Mouse (Mus musculus) limb, embryonic 13.5 days (tissue): ENCODE results near the gene Vegfa. TPM values are rescaled to one million over a fixed set of nuclear protein-coding genes. Genes with fewer than 3 reads are reported as not detected.

ENCODE experiments used
- ATAC-seq: fragments of 200-750 bp; cut with Nextera tagmentation; 2 replicates; pipeline ENCODE4 v1.8.0; 2017; ENCODE audit warnings: low read depth, moderate number of reproducible peaks, moderate TSS enrichment; ENCODE audit not compliant: low FRiP score
- H3K27ac ChIP-seq: fragments of 300-500 bp; sonication (generic); 2 replicates; pipeline ENCODE4 v1.5.1; 2015; ENCODE audit warnings: inconsistent platforms, mild to moderate bottlenecking, moderate library complexity
- H3K27me3 ChIP-seq: fragments of 300-500 bp; sonication (generic); 2 replicates; pipeline ENCODE4 v1.6.1; 2015; ENCODE audit warnings: mild to moderate bottlenecking, inconsistent platforms
- H3K36me3 ChIP-seq: fragments of 300-500 bp; sonication (generic); 2 replicates; pipeline ENCODE4 v1.6.1; 2015; ENCODE audit warnings: inconsistent platforms, mild to moderate bottlenecking, moderate library complexity
- H3K4me1 ChIP-seq: fragments of 300-500 bp; sonication (generic); 2 replicates; pipeline ENCODE4 v1.6.1; 2015; ENCODE audit warnings: inconsistent platforms
- H3K4me2 ChIP-seq: fragments of 300-500 bp; sonication (generic); replicated peaks from 2 replicates; pipeline ENCODE4 v1.6.1; 2015; ENCODE audit warnings: inconsistent platforms, mild to moderate bottlenecking, moderate library complexity
- H3K4me3 ChIP-seq: fragments of 300-500 bp; sonication (generic); 2 replicates; pipeline ENCODE4 v1.5.1; 2015; ENCODE audit warnings: moderate library complexity, mild to moderate bottlenecking, inconsistent platforms
- H3K9ac ChIP-seq: fragments of 300-500 bp; sonication (generic); 2 replicates; pipeline ENCODE4 v1.6.1; 2015; ENCODE audit warnings: mild to moderate bottlenecking, inconsistent platforms
- H3K9me3 ChIP-seq: fragments of 300-500 bp; sonication (generic); 2 replicates; pipeline ENCODE4 v1.6.1; 2016; ENCODE audit warnings: inconsistent platforms
- WGBS: fragments of 180-500 bp; shearing (Covaris S2); methylation state at CpG from one replicate; pipeline ENCODE4 v1.1.7; 2015; 5-methylcytosine and 5-hydroxymethylcytosine counted together
- polyA plus RNA-seq: library from polyadenylated mRNA; unstranded; fragments of >200 nt; fragmentation: Nextera tagmentation; extraction: Ambion mirVana; gene quantifications from 2 replicates; pipeline ENCODE4 v1.2.1, GENCODE M21; 2015

Gene Vegfa
- polyA plus RNA-seq, 1 experiment from 2014 or later: 4.6 TPM

DNA sequence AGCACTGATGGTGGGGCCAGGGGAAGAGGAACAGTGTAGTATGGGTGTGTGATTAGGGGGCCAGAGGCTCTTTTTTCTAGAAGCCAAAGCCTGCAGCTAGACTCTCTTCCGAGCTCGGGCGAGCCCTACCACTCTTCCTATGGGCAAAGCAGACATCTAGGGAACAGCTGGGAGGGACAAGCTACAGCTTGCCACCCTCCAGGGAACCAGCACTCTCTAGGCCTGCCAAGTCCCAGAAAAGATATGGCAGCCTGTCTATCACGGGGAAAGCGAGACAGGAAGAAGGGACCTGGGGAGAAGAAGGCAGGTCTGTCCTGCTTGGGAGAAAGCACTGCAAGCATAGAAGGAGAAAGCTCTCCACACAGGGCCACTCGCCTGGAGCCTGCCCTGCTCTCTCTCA, 9.2 kb downstream of the Vegfa start:
- peaks cover 86% of the 10 kb centered on the region for H3K36me3 ChIP-seq
- no peak overlapping the region for H3K4me2 ChIP-seq
- WGBS: 85% methylated on average over 6 of the region's 6 CpGs
- peaks cover 22% of the 10 kb centered on the region for H3K4me1 ChIP-seq
- H3K27me3 ChIP-seq: no peaks in the 10 kb centered on the region
- no peak overlapping the region for H3K9ac ChIP-seq
- no peak overlapping the region for H3K27ac ChIP-seq
- no peaks in the 10 kb centered on the region for H3K9me3 ChIP-seq
- no peak for ATAC-seq
- no peak overlapping the region for H3K4me3 ChIP-seq

GRCm38 (mm10) chr17:46022427-46022826, 9.7 kb downstream of the Vegfa start:
- Histone ChIP-seq H3K9me3 (no peaks in the 10 kb centered on the region), H3K27ac (no peak overlapping the region), H3K36me3 (peaks cover 92% of the 10 kb centered on the region), H3K4me3 (no peak overlapping the region), H3K4me1 (peaks cover 17% of the 10 kb centered on the region), H3K9ac (no peak overlapping the region), H3K27me3 (no peaks in the 10 kb centered on the region), H3K4me2 (no peak overlapping the region)
- 80% methylated on average over 4 of the region's 4 CpGs for WGBS
- no peak for ATAC-seq

DNA sequence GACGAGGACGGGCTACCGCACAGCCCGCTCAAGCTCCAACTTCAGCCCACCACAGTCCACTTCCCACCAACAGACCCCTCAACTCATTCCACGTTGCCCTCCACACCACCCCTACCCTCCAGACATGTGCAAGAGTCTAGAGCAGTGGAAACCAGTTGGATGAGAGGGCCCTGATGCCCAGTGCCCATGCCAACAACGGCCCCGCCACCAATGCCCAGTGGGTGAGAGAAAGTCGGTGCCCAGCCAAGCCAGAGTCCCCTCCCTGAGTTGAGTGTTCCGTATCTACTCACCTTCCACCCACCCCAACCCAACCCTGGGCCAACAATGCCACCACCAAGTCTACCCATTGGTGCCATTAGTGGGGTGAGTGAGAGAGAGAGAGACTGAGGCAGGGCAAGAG, 10.4 kb downstream of the Vegfa start:
- H3K9me3 ChIP-seq: no peaks in the 10 kb centered on the region
- no peak overlapping the region for H3K4me2 ChIP-seq
- H3K9ac ChIP-seq: 0 out of 2 replicates have a peak overlapping the region, but pooled peaks have one; percentile 8
- H3K4me1 ChIP-seq: peaks cover 10% of the 10 kb centered on the region
- H3K4me3 ChIP-seq: no peak overlapping the region
- no peaks in the 10 kb centered on the region for H3K27me3 ChIP-seq
- peaks cover 94% of the 10 kb centered on the region for H3K36me3 ChIP-seq
- H3K27ac ChIP-seq: no peak overlapping the region
- WGBS: 96% methylated on average over 9 of the region's 9 CpGs
- no peak for ATAC-seq

GRCm38 (mm10) chr17:46021173-46021572, 11.0 kb downstream of the Vegfa start:
- no peak overlapping the region for H3K4me2 ChIP-seq
- WGBS: 90% methylated on average over 7 of the region's 7 CpGs
- no peak overlapping the region for H3K27ac ChIP-seq
- H3K36me3 ChIP-seq: peaks cover 95% of the 10 kb centered on the region
- ATAC-seq: no peak
- H3K4me3 ChIP-seq: no peak overlapping the region
- H3K9ac ChIP-seq: no peak overlapping the region
- no peaks in the 10 kb centered on the region for H3K9me3 ChIP-seq
- peaks cover 4% of the 10 kb centered on the region for H3K4me1 ChIP-seq
- H3K27me3 ChIP-seq: no peaks in the 10 kb centered on the region

GRCm38 (mm10) chr17:46020579-46020978, 11.6 kb downstream of the Vegfa start:
- H3K27me3 ChIP-seq: no peaks in the 10 kb centered on the region
- no peak overlapping the region for H3K27ac ChIP-seq
- no peak overlapping the region for H3K4me3 ChIP-seq
- ATAC-seq: no peak
- H3K9ac ChIP-seq: no peak overlapping the region
- H3K36me3 ChIP-seq: peaks cover 95% of the 10 kb centered on the region
- 66% methylated on average over 7 of the region's 7 CpGs for WGBS
- no peaks in the 10 kb centered on the region for H3K4me1 ChIP-seq
- H3K4me2 ChIP-seq: no peak overlapping the region
- H3K9me3 ChIP-seq: no peaks in the 10 kb centered on the region

DNA sequence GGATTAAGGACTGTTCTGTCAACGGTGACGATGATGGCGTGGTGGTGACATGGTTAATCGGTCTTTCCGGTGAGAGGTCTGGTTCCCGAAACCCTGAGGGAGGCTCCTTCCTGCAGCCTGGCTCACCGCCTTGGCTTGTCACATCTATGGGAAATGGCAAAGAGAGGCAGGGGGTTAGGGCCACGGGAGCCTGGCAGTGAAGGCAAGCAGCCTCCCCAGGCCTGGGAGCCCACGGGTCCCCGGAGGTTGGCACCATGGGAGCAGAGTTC, 13.5 kb downstream of the Vegfa start:
- Histone ChIP-seq H3K27ac (no peak overlapping the region), H3K9ac (no peak overlapping the region), H3K4me1 (no peaks in the 10 kb centered on the region), H3K27me3 (no peaks in the 10 kb centered on the region), H3K36me3 (peaks cover 88% of the 10 kb centered on the region), H3K4me3 (no peak overlapping the region), H3K4me2 (no peak overlapping the region), H3K9me3 (no peaks in the 10 kb centered on the region)
- 91% methylated on average over 10 of the region's 10 CpGs for whole genome bisulfite sequencing
- ATAC-seq: no peak

DNA sequence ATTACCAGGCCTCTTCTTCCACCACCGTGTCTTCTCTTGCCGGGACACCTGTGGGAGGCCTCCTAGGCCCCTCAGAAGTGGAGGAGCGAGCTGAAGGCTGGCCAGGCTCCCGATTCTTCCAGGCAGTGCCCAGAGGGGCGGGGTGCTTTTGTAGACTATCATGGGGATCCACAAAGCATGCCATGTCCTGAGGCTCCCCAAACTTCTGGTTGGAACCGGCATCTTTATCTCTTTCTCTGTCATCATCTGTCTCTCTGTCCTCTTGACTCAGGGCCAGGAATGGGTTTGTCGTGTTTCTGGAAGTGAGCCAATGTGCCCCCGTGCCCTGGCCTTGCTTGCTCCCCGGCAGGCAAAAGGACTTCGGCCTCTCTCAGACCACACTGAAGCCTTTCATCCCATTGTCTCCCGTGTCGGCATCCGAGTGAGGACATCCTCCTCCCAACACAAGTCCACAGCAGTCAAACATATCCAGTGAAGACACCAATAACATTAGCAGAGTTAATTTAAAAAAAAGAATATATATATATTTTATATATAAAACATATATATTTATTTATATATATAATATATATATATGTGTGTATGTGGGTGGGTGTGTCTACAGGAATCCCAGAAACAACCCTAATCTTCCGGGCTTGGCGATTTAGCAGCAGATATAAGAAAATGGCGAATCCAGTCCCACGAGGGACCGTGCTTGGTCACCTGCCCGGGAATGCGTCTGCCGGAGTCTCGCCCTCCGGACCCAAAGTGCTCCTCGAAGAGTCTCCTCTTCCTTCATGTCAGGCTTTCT, 14.0 kb downstream of the Vegfa start:
- Histone ChIP-seq H3K4me2 (no peak overlapping the region), H3K9ac (no peak overlapping the region), H3K9me3 (no peaks in the 10 kb centered on the region), H3K27ac (no peak overlapping the region), H3K36me3 (peaks cover 83% of the 10 kb centered on the region), H3K4me1 (no peaks in the 10 kb centered on the region), H3K4me3 (no peak overlapping the region), H3K27me3 (no peaks in the 10 kb centered on the region)
- 89% methylated on average over 24 of the region's 24 CpGs for WGBS
- ATAC-seq: no peak

GRCm38 (mm10) chr17:46016617-46017016, 15.6 kb downstream of the Vegfa start:
- no peak overlapping the region for H3K4me3 ChIP-seq
- H3K27ac ChIP-seq: no peak overlapping the region
- 92% methylated on average over 5 of the region's 5 CpGs for WGBS
- no peaks in the 10 kb centered on the region for H3K4me1 ChIP-seq
- H3K9ac ChIP-seq: no peak overlapping the region
- H3K27me3 ChIP-seq: no peaks in the 10 kb centered on the region
- H3K4me2 ChIP-seq: no peak overlapping the region
- H3K9me3 ChIP-seq: no peaks in the 10 kb centered on the region
- no peak for ATAC-seq
- peaks cover 67% of the 10 kb centered on the region for H3K36me3 ChIP-seq

DNA sequence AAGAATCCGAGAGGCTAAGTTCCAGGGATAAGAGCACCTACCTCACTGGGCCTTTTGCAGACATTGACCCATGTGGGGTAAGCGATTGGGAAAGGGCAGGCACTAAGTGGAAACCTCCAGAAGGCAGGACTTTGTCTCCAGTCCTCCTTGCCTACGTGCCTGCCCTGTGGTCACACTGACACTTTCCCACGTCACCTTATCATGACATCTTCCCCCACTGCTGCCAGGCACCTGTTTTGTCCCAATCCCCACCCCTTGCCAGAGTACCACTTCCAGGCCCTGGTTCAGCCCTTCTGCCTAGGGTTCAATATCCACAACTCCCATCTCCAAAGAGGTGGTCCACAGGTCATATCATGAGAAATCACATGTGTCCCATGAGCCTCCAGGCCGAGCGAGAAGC, 16.2 kb downstream of the Vegfa start:
- WGBS: 91% methylated on average over 6 of the region's 6 CpGs
- no peak overlapping the region for H3K4me3 ChIP-seq
- ATAC-seq: no peak
- no peak overlapping the region for H3K9ac ChIP-seq
- H3K4me2 ChIP-seq: no peak overlapping the region
- H3K27ac ChIP-seq: no peak overlapping the region
- H3K9me3 ChIP-seq: no peaks in the 10 kb centered on the region
- no peaks in the 10 kb centered on the region for H3K27me3 ChIP-seq
- H3K4me1 ChIP-seq: no peaks in the 10 kb centered on the region
- H3K36me3 ChIP-seq: peaks cover 61% of the 10 kb centered on the region

DNA sequence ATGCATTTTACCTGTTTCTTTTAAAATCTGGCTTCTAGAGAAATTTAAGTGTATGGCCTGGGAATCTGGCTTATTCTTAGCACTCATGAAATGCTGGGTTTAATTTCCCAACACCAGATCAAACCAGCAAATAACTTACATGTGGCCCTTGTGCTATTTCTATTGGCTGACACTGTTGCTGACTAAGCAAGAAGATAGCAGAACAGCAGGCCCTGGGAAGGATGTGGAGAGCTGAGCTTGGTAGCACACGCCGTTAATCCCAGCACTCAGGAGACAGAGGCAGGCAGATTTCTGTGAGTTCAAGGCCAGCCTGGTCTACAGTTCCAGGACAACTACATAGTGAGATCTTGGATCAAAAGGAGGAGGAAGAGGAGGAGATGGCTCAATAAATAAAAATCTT, 17.2 kb downstream of the Vegfa start:
- H3K9ac ChIP-seq: no peak overlapping the region
- H3K9me3 ChIP-seq: no peaks in the 10 kb centered on the region
- 86% methylated on average over 2 of the region's 2 CpGs for WGBS
- H3K27ac ChIP-seq: no peak overlapping the region
- no peak overlapping the region for H3K4me2 ChIP-seq
- ATAC-seq: no peak
- H3K36me3 ChIP-seq: peaks cover 51% of the 10 kb centered on the region
- no peaks in the 10 kb centered on the region for H3K27me3 ChIP-seq
- H3K4me1 ChIP-seq: no peaks in the 10 kb centered on the region
- no peak overlapping the region for H3K4me3 ChIP-seq

DNA sequence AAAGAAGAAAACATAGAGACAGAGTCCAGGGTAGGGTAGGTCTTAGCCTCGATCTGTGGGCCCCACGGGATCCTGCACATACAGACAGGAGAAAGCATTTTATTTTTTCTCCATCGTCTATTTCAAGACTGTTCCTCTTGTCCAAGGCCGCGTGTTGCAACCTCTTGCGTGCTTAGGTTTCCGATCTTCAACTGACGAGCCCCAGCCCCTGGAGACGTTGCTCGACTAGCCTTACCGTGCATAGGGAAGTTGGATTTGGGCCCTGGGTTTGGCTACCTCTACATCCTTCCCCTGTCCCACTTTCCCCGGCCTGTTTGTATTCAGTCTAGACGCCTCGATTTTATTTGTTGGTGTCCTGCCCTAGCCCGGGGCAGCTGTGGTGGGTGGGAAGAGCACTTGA, 18.6 kb downstream of the Vegfa start:
- no peak overlapping the region for H3K4me2 ChIP-seq
- no peak for ATAC-seq
- H3K9me3 ChIP-seq: no peaks in the 10 kb centered on the region
- no peaks in the 10 kb centered on the region for H3K27me3 ChIP-seq
- H3K4me1 ChIP-seq: no peaks in the 10 kb centered on the region
- H3K9ac ChIP-seq: no peak overlapping the region
- WGBS: 79% methylated on average over 15 of the region's 15 CpGs
- H3K36me3 ChIP-seq: peaks cover 37% of the 10 kb centered on the region
- H3K27ac ChIP-seq: no peak overlapping the region
- H3K4me3 ChIP-seq: no peak overlapping the region

GRCm38 (mm10) chr17:46012211-46012610, 20.0 kb downstream of the Vegfa start:
- WGBS: 71% methylated on average over 8 of the region's 8 CpGs

GRCm38 (mm10) chr17:46010462-46010861, 21.7 kb downstream of the Vegfa start:
- Histone ChIP-seq H3K27me3 (no peaks in the 10 kb centered on the region), H3K9ac (no peak overlapping the region), H3K9me3 (no peaks in the 10 kb centered on the region), H3K36me3 (peaks cover 11% of the 10 kb centered on the region), H3K27ac (no peak overlapping the region), H3K4me3 (no peak overlapping the region), H3K4me1 (no peaks in the 10 kb centered on the region), H3K4me2 (no peak overlapping the region)
- no peak for ATAC-seq
- WGBS: 87% methylated on average over 6 of the region's 6 CpGs

More at GRCm38 (mm10) chr17:46012211-46012610, 20.0 kb downstream of the Vegfa start:
- H3K4me3 ChIP-seq: no peak overlapping the region
- no peak overlapping the region for H3K4me2 ChIP-seq
- no peak overlapping the region for H3K9ac ChIP-seq
- no peaks in the 10 kb centered on the region for H3K9me3 ChIP-seq
- no peaks in the 10 kb centered on the region for H3K4me1 ChIP-seq
- no peak overlapping the region for H3K27ac ChIP-seq
- H3K27me3 ChIP-seq: no peaks in the 10 kb centered on the region
- H3K36me3 ChIP-seq: peaks cover 24% of the 10 kb centered on the region
- ATAC-seq: no peak
